Mouse (Mus musculus) brown adipose tissue, adult 24 weeks (tissue): ENCODE measurements around the gene Zc3h13. TPM values are rescaled to one million over a fixed set of nuclear protein-coding genes. Genes with fewer than 3 reads are reported as not detected.

Experiments used
- H3K27ac ChIP-seq: fragments of 200-500 bp; replicated peaks from 2 replicates; pipeline ENCODE4 v1.5.1; 2012; ENCODE audit warnings: low read depth, mild to moderate bottlenecking, low read length
- H3K4me1 ChIP-seq: fragments of 200-500 bp; 2 replicates; pipeline ENCODE4 v1.6.1; 2012; ENCODE audit warnings: low read length, mixed read lengths; ENCODE audit not compliant: control insufficient read depth, insufficient read depth, insufficient read length
- H3K4me3 ChIP-seq: fragments of 200-500 bp; 2 replicates; pipeline ENCODE4 v1.5.1; 2012; ENCODE audit warnings: low read depth, mild to moderate bottlenecking, low read length, moderate library complexity; ENCODE audit not compliant: insufficient read depth
- polyA plus RNA-seq: library from polyadenylated mRNA; stranded (reverse); fragments of >200 nt; gene quantifications from 2 replicates; pipeline ENCODE4 v1.2.4, GENCODE M21; 2012; ENCODE audit not compliant: missing spikeins, insufficient read depth, insufficient read length

Zc3h13 gene
- polyA plus RNA-seq, 1 experiment: 13.0 TPM

GRCm38 (mm10) chr14:75301081-75301480 is 16.9 kb downstream of the Zc3h13 start:
- H3K27ac ChIP-seq: no peak overlapping the region
- H3K4me3 ChIP-seq: no peak overlapping the region
- H3K4me1 ChIP-seq: no peaks in the 10 kb centered on the region; the same call in 1 of the 2 replicates

GRCm38 (mm10) chr14:75303807-75304206 is 19.6 kb downstream of the Zc3h13 start:
- Histone ChIP-seq H3K27ac (no peak overlapping the region), H3K4me3 (no peak overlapping the region), H3K4me1 (no peaks in the 10 kb centered on the region; the same call in 1 of the 2 replicates)

GRCm38 (mm10) chr14:75307855-75308254 is 23.7 kb downstream of the Zc3h13 start:
- Histone ChIP-seq H3K27ac (no peak overlapping the region), H3K4me1 (no peaks in the 10 kb centered on the region; the same call in 1 of the 2 replicates), H3K4me3 (no peak overlapping the region)

GRCm38 (mm10) chr14:75309336-75309992 is 25.3 kb downstream of the Zc3h13 start:
- Histone ChIP-seq H3K4me1 (no peaks in the 10 kb centered on the region), H3K4me3 (no peak overlapping the region), H3K27ac (no peak overlapping the region)

DNA sequence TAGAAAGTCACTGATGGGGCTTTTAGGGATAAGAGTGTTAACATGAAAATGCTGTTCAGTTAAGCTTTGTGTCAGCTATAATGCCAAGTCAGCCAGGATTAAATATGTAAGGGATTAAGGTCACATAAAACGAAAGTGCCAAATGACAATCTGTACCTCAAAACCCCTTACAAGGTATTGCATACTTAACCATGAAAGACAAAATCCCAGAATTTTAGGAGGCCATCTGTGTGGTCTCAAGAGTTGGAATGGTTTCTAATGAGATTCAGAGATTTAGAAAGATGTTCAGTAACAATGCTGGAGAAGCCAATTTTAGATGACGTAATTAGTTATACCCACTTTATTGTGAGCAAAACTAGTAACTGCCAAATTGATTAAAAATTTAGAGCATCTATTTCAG is 30.3 kb downstream of the Zc3h13 start:
- H3K27ac ChIP-seq: no peak overlapping the region
- no peak overlapping the region for H3K4me3 ChIP-seq
- H3K4me1 ChIP-seq: no peaks in the 10 kb centered on the region

DNA sequence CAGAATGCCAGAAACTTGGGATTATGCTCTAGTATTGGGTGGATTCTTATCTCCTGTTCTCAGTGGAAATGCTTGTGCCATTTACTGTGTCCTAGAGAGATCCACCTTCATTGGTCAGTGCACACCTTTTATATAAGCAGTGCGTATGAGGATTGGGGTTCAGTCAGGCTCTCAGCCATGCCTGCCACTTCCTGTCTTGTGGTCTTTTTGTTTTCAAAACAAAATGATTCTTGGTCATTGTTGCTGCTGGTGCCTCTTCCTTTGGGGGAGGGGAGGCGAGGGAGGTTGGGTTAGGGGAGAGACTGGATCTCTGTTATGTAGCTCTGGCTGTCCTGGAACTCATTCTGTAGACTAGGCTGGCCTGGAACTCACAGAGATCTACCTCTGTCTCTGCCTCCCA is 34.6 kb downstream of the Zc3h13 start:
- no peak overlapping the region for H3K27ac ChIP-seq
- no peak overlapping the region for H3K4me3 ChIP-seq
- H3K4me1 ChIP-seq: no peaks in the 10 kb centered on the region

- H3K4me3 ChIP-seq: no peak overlapping the region
- no peaks in the 10 kb centered on the region for H3K4me1 ChIP-seq
- H3K27ac ChIP-seq: no peak overlapping the region
Measured at GRCm38 (mm10) chr14:75320269-75320668, 36.1 kb downstream of the Zc3h13 start.

DNA sequence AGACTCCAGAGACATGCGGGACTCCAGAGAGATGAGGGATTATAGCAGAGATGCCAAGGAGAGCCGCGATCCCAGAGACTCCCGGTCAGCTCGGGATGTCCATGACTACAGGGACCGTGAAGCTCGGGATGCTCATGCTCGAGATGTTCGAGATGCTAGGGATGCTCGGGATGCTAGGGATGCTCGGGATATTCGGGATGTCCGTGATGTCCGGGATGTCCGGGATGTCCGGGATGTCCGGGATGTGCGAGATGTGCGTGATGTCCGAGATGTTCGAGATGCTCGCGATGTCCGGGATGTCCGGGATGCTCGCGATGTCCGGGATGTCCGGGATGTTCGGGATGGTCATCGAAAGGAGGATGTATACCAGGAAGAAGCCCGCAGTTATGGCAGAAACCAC is 39.2 kb downstream of the Zc3h13 start:
- H3K4me3 ChIP-seq: no peak overlapping the region
- H3K27ac ChIP-seq: no peak overlapping the region
- no peaks in the 10 kb centered on the region for H3K4me1 ChIP-seq

GRCm38 (mm10) chr14:75328062-75328461 is 43.9 kb downstream of the Zc3h13 start:
- H3K4me1 ChIP-seq: no peaks in the 10 kb centered on the region
- H3K27ac ChIP-seq: no peak overlapping the region
- no peak overlapping the region for H3K4me3 ChIP-seq

DNA sequence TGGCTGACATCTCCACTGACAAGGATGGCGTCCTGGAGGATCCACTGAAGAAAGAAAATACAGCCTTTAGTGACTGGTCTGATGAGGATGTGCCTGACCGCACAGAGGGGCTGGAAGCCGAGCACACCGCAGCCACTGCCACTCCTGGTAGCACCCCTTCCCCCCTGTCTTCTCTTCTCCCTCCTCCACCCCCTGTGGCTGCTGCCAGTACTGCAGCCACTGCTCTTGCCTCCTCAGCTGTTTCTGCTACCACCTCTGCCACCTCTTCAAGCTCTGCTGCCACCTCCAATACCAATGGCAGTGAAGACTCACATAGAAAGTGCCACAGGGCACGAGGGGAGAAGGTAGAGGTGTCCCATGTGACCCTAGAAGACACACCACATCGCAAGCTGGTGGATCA is 46.4 kb downstream of the Zc3h13 start:
- H3K4me3 ChIP-seq: no peak overlapping the region
- H3K27ac ChIP-seq: no peak overlapping the region
- no peaks in the 10 kb centered on the region for H3K4me1 ChIP-seq

DNA sequence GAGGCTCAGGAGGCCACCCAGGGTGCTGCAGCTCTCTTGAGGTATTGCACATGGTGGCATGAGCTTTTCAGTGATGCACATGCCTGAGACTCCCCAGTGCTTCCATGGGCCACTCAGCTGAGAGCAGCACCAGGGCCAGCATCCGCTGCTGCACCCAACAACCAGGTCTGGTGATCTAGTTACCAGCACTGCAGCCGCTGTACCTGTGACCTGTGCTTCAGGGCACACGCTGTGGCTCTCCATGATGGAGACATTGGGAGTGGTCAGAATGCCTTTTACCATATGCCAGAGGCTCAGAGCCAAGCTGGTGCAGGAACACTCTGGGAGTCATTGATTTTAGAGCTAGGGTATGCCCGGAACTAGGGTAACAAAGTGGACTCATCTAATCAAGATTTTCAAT is 50.1 kb downstream of the Zc3h13 start:
- Histone ChIP-seq H3K4me1 (no peaks in the 10 kb centered on the region), H3K27ac (no peak overlapping the region), H3K4me3 (no peak overlapping the region)

DNA sequence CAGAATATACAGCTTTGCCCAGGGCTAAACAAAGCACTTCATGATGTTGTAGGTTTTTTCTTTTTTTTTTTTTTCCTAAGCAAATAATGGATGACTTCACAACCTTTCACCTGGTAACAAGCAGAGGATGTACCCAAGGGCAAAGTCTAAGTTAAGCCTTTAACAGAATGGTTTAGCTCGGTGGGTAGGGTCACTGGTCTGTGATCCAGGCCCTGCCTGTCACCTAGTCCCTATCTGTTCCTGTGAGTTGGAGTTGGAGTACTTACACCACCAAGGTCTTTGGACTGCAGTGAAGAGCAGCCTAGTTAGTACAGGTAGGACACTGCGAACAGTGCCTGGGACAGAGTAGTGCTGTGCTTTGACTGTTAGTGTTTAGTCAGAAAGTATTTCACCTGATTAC is 53.7 kb downstream of the Zc3h13 start:
- H3K27ac ChIP-seq: no peak overlapping the region
- H3K4me3 ChIP-seq: no peak overlapping the region
- no peaks in the 10 kb centered on the region for H3K4me1 ChIP-seq

DNA sequence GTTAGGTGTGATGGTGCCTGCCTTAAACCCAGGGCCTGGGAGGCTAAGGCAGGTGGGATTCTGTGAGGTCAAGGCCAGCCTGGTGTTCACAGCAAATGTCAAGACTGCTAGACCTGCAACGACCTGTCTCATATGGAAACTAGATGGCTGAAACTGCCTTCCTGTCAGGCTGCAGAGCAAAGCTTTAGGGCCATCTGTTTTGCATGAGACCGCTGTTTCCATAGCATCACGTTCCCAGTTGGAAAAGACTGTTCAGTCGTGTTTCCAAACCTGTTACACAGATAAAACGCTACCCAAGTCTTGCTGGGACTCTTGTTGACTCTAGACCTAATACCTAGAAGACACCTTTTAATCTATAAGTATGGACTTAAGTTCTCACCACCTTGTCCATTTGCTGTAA is 61.9 kb downstream of the Zc3h13 start:
- no peaks in the 10 kb centered on the region for H3K4me1 ChIP-seq
- H3K4me3 ChIP-seq: no peak overlapping the region
- H3K27ac ChIP-seq: no peak overlapping the region

DNA sequence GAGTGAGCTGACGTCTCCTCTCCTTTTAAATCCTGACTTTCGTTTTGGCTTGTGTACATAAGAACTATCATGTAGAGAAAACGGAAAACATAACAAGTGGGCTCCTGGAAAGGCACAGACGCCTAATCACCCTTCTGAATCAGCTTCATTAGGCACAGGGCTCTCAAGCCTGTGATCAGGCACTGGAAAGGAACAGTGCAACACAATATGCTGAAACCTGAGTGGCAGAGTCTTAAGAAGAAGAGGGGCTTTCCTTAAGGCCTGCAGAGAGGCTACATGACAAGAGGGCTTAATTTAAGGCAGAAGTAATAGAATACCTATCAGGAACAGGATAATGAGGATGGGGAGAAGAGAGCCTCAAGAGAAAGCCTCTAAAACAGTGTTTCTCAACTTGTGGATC is 67.5 kb downstream of the Zc3h13 start:
- no peak overlapping the region for H3K4me3 ChIP-seq
- no peaks in the 10 kb centered on the region for H3K4me1 ChIP-seq
- H3K27ac ChIP-seq: no peak overlapping the region

DNA sequence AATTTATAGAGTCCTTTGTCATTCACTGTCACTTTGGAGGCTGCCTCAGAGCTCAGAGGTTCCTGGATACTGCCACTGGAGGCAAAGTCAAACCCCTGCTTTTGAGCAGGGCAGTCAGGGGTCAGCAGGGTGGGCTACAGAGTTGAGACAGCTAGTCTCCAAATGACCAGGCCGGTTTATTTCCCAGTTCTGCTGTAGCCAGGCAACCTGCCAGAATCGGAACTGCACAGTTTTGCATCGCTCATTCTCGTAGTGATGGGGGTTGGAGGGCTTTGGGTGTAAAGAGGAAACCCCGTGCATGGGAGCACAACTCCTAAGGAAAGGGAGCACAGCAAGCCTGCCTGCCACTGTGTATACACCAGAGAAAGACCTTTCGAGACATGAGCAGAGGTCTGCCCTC is 79.1 kb downstream of the Zc3h13 start:
- H3K4me3 ChIP-seq: no peak overlapping the region
- H3K4me1 ChIP-seq: no peaks in the 10 kb centered on the region
- H3K27ac ChIP-seq: no peak overlapping the region

DNA sequence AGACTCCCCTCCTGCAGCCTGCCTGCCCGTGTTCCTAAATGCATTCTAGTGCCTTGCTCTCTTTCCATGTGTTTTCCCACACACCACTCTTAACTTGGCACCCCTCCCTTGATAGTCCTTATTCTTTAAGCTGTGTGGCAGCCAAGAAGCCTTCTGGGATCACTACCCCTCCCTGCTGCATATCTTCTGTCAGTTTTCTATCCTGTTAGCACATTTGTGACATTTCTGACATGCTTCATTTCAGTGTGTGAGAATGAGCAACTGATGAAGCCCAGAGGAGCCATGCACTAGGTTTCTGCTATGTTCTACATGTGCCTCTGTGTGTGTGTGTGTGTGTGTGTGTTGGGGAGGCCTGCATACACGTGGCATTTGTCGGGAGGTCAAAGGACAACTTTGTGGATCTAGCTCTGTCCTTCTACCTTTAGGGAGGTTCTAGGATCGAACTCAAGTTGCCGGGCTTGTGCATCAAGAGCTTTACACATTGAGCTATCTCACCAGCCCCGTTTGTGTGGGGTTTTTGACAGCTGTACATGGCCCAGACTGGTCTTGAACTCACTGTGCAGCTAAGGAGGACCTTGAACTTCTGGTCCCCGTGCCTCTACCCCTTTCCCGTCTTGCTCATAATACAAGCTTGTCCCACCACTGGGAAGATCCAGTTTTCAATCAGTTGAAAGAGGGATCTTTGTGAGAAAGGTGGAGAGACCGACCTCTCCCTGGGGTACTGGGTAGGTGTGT is 81.3 kb downstream of the Zc3h13 start:
- H3K4me3 ChIP-seq: no peak overlapping the region

More for the DNA sequence above, 81.3 kb downstream of the Zc3h13 start:
- Histone ChIP-seq H3K27ac (no peak overlapping the region), H3K4me1 (no peaks in the 10 kb centered on the region)
